Mouse (Mus musculus): ENCODE data around the gene Cxcr5. TPM values are rescaled to one million over a fixed set of nuclear protein-coding genes. Genes with fewer than 3 reads are reported as not detected.

The Cxcr5 gene
- total RNA-seq (2021), result not detected
- long read RNA-seq, experiment 1, result 0 reads
- long read RNA-seq, experiment 2, result 0 reads

DNA sequence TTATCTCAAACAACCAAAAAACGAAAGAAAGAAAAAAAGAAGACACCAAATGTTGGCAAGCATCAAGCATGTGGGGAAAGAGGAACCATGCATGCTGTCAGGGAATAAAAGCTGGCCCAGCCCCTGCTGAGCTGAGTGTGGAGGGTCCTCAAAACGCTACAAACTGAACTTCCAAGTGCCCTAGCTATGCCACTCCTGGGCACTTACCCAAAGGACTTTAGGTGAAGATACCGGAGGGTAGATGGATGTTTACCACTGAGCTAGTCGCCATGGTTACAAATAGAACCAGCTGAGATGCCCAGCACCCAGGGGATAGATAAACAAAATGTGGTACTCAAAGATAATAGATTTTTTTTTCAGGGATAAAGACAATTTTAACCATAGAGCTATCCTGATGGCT lies at the start of gene Cxcr5:
Gene Cxcr5, minus strand, starts transcription at position 281 of the 400 bp plus-strand sequence.
- intact Hi-C loops (cut with DNase I; ENCODE audit: low total_unique reads), result no loop called here
- DNase-seq, result no peak

DNA sequence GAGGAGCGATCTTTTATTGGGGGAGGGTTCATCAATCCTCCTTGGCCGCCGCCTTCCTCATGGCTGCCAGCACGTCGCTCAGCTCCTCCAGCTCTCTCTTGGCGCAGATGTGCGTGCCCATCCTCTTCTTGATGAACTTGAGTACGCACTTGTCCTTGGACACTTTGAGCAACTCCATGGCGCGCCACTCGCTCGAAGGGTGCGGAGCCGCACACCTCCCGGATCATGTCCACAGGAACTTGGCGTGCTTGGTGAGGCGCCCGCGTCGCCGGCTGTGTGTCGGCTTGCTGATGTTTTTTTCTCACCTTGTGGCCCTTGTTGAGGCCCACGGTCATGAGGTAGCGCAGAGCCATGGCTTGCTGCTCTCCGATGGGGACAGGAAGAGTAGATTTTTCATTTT lies 48.7 kb upstream of the Cxcr5 start:
- intact Hi-C loops (cut with DNase I; ENCODE audit: low total_unique reads), result no loop called here
- no peak for DNase-seq

DNA sequence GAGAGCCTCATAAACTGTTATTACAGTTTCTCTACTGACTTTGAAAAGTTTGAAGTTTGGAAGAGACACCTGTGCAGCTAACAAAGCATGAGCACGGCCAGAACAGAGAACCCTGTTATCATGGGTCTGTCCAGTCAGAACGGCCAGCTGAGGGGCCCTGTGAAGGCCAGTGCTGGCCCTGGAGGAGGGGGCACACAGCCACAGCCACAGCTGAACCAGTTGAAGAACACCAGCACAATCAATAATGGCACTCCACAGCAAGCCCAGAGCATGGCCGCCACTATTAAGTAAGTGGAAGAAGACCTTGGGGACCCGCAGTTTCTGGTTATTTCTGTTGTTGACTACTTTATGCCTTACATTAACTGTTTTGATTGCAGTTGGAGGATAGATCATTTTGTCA lies 45.6 kb upstream of the Cxcr5 start:
- intact Hi-C loops (cut with DNase I; ENCODE audit: low total_unique reads), result loop anchor here (5.0 kb wide), 1 partner anchor 100 kb away; no protein-coding TSS in a partner anchor
- no peak for DNase-seq

DNA sequence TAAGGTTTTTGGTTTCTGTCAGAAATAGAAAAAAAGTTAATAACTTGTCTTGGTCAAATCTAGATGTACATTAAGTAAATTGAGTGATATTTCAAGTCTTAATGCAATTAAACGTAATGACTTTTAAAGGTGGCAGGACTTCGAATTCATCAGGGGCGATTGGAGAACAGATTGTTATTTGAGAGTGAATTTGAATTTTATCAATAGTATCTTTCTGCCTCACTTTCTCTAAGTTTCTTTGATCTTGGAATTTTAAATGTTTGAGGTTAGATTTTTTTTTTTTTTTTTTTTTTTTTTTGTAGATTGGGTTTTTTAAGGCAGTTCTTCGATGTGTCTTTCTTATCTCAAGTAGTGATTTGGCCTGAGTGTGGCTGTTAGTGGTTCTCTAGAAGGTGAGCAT lies 45.0 kb upstream of the Cxcr5 start:
- intact Hi-C loops (cut with DNase I; ENCODE audit: low total_unique reads), result loop anchor here (5.0 kb wide), 1 partner anchor 99 kb away; no protein-coding TSS in a partner anchor
- DNase-seq, result no peak

DNA sequence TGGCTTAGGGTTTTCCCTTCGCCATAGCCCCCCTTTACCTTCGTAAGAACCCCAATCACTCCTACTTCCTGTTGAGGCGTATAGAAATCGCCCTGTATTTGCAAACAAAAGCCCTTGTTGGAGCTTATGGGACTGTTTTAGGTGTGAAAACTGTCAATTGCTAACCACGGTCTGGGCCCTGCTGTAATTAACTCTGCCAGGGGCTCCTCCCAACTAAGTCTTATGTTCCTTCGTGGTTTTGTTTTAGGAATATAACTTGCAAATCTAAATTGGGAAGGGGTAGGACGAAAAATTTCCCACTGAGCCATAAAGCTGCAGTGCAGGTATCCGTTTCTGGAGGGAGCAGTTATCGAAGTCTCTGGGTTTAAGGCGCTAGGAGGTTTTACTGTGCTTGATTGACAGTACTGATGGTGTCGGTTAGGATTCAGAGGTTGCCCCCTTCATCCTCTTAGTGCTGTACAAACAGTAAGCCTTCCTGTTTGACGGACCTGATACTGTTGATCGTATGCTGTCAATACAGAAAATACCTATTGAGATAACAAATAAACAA lies 44.0 kb upstream of the Cxcr5 start:
- no peak for DNase-seq
- intact Hi-C loops (cut with DNase I; ENCODE audit: low total_unique reads), result loop anchor here (5.0 kb wide), 1 partner anchor 98 kb away; no protein-coding TSS in a partner anchor

DNA sequence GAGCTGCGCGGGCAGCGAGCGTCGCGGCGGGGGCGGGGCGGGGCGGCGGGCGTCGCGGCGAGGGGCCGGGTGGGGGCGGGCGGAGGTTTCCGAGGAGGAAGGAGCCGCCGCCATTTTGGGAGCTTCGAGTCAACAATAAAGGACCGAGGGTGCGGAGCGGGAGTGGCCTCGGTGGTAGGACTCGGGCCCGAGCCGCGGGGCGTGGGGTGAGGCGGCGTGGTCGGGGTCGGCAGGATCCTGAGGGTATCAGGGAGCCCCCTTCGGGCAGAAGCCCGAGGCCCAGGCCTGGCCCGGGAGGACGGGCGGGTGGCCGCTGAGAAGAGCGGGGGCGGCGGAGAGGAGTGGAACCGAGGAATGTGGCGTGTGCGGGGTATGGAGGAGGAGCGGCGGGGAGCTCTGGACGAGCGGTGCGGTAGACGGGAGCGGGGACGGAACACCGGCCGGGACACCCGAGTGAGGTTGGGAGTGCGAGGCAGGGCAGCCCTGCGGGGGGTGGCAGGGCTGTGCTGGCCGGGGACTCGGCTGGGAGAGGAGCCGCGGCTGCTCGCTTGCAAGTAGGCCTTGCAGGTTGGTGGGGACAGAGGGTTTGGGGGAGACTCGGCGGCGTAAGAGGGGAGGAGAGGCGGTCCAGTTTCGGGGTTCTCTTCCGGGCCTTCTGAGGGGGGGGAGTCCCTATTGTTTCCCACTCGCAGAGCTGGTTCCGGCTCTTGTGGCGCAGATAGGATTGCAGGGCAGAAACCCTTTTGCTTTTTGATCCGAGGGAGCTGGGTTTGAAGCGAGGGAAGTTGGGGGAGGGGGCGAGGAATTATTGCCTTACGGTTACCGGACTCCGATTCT lies 43.3 kb upstream of the Cxcr5 start, which contains the start of gene Ddx6:
Gene Ddx6, plus strand, starts transcription at position 114 of the 837 bp plus-strand sequence.
- peak; percentile 74 for DNase-seq
- intact Hi-C loops (cut with DNase I; ENCODE audit: low total_unique reads), result loop anchor here (5.0 kb wide), 1 partner anchor 98 kb away; no protein-coding TSS in a partner anchor

DNA sequence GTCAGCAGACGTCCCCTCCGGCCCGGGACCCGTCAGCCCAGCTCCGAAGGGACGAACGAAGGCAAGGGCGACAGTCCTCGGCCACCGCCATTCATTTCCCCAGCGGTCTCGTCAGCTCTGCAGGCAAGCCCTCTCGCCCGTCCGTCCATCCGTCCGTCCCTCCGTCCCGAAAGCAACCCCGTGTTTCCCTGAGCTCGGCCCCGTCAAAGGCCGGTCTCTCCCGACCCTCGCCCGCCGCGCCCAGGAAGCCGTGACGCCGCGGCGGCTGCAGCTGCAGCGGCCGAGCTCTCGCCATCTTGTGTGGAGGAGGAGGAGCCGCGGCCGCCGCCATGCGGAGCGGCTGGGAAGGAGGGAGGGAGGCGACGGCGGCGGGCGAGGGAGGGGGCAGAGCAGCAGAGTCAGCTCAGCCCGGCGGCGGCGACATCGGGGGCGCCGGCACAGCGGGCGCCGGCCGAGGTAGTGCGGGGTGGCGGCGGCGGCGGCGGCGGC lies 42.7 kb upstream of the Cxcr5 start:
- intact Hi-C loops (cut with DNase I; ENCODE audit: low total_unique reads), result no loop called here

DNA sequence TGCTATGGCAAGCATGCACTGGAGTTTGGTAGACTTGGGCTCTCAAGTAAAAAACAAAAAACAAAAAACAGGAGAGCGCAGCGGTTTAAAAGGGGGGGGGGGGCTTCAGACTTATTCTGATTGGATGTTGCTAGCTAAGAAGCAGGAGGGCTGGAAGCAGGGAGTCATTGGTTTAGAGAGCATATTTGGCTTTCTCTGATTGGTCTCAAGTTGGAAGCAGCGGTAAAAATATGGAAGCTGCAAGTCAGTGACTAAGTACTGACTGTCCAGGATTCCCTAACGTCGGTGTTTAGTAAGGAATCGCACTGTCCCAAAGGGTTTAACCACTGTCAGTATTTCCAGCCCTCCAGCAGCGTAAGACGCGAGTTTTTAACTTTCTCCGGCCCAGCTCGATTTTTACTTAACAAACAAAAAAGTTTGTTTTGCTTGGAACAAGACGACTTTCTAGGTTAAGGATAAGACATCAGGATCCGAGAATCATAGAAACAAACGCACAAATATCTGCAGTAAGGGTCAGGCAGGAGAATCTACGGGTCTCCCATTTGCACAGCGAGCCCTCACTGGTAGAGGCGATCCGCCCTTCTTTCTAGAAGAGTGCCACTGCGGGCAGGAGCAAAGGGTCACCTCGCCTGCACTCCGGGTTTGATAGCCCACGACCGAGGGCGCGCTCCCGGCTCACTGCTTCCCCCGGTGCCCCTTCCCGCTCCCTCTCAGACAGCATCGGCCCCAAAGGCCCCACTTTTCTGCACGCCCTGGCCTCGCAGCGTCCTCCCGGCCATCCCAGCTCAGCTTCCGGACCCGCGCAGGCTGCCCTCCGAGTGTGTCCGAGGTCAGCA lies 42.0 kb upstream of the Cxcr5 start:
- intact Hi-C loops (cut with DNase I; ENCODE audit: low total_unique reads), result no loop called here
- no peak for DNase-seq

More for the DNA sequence above, 42.7 kb upstream of the Cxcr5 start:
- DNase-seq, result peak; percentile 87

DNA sequence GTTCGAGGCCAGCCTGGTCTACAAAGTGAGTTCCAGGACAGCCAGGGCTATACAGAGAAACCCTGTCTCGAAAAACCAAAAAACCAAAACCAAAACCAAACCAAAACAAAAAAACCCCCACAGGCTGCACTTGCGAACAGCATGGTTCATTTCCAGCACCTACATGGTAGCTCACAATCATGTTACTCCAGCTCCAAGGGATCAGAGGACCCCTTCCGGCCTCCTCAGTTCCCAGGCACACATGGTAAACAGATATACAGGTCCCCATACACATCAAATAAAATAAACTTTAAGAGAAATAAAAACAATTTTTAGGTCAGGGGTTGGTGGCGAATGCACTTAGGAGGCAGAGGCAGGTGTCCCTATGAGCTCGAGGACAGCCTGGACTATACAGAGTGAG lies 41.1 kb upstream of the Cxcr5 start:
- intact Hi-C loops (cut with DNase I; ENCODE audit: low total_unique reads), result no loop called here
- no peak for DNase-seq

DNA sequence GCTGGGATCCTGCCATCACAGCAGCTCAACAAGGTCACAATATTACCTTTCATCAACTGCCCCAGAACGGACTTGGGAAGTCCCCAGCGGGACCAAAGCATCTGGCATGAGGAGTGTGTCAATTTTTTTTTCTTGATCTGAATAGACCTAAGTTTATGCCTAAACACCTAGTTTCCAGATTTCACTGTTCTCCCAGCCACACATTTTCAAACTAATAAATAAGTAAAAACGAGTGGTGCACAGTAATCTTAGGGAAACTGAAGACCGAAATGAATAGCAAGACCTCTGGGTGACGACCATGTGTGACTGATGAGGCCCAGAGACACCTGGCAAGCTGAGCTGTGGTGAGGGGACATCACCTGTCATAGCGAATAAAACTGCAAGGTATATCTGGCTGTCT lies 39.1 kb upstream of the Cxcr5 start:
- intact Hi-C loops (cut with DNase I; ENCODE audit: low total_unique reads), result no loop called here
- DNase-seq, result no peak

DNA sequence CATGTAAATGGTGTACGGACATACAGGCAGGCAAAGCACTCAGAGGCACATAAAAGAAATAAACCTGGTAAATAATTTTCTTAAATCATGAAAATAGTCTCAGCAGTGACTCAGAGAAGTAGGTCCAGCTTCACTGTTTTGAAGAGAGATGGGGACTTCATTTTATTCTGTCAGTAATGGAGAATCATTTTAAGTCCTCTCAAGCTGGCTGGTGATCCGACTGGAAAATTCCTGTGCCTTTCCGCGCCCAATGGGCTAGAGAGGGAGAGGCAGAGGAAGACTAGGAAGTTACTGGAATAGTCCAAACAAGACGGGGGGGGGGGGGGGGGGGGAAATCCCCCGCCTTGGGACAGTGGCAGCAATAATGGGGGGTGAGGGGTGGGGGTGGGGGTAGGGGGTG lies 37.9 kb upstream of the Cxcr5 start:
- no peak for DNase-seq
- intact Hi-C loops (cut with DNase I; ENCODE audit: low total_unique reads), result no loop called here

DNA sequence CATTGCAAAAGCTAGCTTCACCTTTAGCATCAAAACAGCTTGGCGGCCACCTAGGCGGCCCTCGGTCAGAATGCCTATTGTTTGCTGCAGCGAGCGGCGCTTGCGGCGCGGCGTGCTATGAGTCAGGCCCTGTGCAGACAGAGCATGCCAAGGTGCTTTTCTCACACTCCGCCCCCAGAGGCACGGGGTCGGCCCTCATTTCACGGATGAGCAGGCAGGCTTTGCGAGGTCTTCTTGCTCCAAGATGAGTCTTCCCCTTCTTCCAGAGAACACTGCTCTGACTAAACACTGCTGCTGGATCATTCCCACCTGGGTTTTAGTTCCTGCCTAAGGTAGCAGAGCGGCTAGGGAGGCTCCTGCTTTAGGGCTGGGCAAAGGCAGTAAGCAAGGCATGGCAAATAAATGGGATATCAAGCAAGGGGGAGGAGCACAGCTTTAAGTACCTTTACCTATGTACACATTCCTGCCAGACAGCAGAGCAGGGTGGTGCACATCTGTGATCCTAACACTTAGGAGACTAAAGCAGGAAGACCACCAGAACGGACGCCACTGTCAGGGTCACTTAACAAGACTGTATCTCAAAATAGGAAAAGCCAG lies 37.3 kb upstream of the Cxcr5 start:
- intact Hi-C loops (cut with DNase I; ENCODE audit: low total_unique reads), result no loop called here
- no peak for DNase-seq

DNA sequence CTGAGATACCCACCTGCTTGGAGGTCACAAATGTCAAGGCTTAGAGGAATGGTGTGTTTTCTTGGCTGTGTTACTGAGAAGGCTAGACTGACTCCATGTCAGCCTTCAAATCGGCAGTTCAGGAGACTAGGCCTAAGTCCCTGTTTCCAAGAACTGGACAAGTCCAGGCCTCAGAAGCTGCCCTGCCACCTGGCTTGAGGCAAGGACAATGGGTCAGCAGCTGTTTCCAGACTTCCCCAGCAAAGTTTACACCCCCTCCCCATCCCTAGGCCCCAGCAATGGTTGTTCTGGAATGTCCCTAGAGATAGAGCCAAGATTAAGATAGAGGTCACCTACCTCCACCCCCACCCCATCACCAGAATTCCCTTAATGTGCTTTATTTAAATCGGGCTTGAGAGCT lies 36.1 kb upstream of the Cxcr5 start:
- intact Hi-C loops (cut with DNase I; ENCODE audit: low total_unique reads), result no loop called here
- DNase-seq, result no peak

DNA sequence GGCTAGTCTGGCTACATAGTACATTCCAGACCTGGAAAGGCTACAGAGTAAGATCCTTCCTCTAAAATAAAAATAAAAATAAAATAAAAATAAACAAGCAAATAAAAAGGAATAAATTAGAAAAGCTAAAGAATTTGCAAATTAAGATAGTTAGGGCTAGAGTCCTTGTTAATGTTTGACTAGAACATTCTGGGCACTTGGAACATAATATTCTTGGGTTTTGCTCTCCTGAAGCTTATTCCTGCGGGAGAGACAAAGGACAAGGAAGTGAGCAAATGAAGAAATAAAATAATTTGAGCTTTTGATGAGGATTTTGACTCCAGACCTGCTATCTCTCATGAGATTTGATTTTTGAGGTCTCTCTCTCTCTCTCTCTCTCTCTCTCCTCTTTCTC lies 33.9 kb upstream of the Cxcr5 start:
- no peak for DNase-seq
- intact Hi-C loops (cut with DNase I; ENCODE audit: low total_unique reads), result no loop called here

DNA sequence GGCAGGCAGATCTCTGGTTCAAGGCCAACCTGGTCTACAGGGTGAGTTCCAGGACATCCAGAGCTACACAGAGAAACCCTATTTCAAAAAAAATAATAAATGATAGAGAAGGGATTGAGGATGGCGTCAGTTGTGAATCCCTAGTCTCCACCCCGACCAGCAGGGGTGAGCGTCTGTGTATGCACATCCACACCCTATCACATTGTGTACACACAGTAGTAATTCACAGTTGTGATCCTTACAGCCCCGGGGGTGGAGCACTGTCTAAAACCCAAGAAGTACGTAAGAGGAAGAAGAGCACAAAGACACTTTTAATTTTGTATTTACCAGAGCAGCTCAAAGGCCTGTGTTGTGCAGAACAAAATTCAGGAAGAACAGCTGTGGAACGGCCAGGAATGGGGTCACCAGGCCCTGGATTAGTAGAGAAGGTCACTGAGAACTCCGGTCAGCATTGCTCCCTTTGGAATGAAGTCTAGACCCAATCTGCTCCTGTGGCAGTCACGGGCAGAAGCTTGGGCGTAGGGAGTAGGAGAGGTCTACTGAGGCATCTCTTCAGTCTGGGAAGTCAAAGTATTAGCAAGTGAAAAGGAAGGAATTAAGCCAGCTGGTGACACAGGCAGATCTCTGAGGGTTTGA lies 33.3 kb upstream of the Cxcr5 start:
- intact Hi-C loops (cut with DNase I; ENCODE audit: low total_unique reads), result no loop called here
- DNase-seq, result no peak

DNA sequence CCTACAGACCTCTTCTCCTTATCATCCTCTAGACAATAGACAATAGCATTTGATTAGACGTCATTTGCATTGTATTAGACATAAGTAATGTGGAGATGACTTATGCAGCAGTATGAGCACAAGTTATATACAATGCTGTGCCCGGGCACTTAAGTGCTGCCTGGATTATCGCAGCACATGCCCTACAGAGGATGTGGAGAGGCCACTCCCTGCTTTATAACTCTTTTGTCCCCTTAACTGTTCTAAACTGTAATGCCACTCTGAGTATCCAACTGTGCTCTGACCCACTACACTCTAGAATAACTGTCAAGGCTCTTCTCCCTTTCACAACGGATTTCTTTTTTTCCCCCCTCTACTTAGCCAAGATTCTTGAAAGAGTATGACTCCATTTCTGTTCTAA lies 32.2 kb upstream of the Cxcr5 start:
- no peak for DNase-seq
- intact Hi-C loops (cut with DNase I; ENCODE audit: low total_unique reads), result no loop called here

DNA sequence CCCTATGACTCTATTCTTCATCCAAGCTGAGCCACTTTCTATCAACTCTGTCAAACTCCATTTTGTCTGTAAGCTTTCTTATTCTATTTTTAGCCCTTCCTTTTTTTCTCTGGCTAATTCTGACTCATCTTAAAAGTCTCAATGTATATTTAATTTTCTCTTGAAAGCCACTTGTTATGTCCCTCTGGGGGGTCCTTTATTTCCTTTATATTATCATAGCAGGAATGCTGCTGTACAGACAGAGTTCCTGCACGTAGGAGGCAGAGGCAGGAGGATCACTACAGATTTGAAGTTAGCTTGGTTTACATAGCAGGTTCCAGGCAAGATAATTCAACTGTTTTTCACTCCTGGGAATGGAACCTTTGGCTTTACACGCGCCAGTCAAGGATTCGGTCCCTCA lies 31.5 kb upstream of the Cxcr5 start:
- intact Hi-C loops (cut with DNase I; ENCODE audit: low total_unique reads), result no loop called here
- no peak for DNase-seq

DNA sequence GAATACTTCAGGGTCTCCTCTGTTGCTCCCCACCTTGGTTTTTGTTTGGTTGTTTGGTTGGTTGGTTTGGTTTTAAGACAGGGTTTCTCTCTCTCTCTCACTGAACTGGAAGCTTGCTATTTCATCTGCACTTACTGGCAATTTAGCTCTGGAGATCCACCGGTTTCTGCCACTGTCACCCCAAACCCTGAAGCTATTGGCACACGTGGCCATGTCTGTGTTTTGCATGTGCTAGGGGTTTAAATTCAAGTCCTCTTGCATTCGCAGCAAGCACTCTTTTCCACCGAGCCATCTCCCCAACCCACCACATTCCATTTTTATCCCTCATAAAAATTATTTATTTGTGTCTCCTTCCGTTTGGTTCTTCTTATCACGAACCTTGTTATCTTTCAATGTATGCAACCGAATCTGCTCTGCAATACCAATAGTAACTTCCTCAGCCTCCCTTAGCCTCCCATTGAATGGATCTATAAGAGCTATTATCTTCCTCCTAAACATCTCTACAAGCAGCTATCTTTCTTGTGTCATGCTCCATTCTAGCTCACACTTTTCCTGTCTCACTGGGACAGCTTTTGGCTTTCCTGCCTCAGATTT lies 30.0 kb upstream of the Cxcr5 start:
- intact Hi-C loops (cut with DNase I; ENCODE audit: low total_unique reads), result no loop called here
- no peak for DNase-seq

DNA sequence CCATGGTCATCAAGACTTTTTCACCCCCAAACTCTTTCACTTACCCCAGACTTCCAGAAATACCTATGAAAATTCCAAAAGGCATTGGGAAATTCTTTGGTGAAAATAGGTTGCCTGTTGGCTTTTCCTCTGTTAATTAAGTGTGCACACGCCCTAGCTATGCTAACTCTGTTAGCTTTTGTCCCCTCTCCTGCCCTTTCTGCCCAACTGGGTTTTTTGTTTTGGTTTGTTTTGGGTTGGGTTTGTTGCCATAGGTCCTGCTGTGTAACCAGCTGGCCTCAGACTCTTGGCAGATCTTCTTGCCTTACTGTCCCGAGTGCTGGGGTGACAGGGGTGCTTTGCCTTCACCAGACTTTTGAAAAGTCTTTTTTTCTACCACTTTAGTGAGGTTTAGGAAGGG lies 29.3 kb upstream of the Cxcr5 start:
- DNase-seq, result no peak
- intact Hi-C loops (cut with DNase I; ENCODE audit: low total_unique reads), result no loop called here

All from gastrocnemius, postnatal 14 days (tissue).